Mouse (Mus musculus) gastrocnemius, adult 8-10 months (tissue): ENCODE data around the gene Olfr533. TPM values are rescaled to one million over a fixed set of nuclear protein-coding genes. Genes with fewer than 3 reads are reported as not detected.
"Not testable (repeated sequence)": the region's sequence is repeated elsewhere in the genome, so short reads cannot be mapped to it uniquely, and the experiment has no call there.

ENCODE experiments used
- DNase-seq, 2 experiments: peaks; one replicate each; pipeline ENCODE4 v3.0.0; 2022; ENCODE audit warnings: low spot score in 2 of 2
- total RNA-seq, 4 experiments: library from RNA; stranded (reverse); gene quantifications; 2 replicates each; pipeline ENCODE4 v1.2.4; 2022

Gene Olfr533
- total RNA-seq = not detected

GRCm38 (mm10) chr7:140463070-140463469 lies at the start of gene Olfr533:
TSS of gene Olfr533 (plus strand) at chr7:140463370.
- not testable (repeated sequence) for DNase-seq

- no peak for DNase-seq
These were observed 41.6 kb upstream of the Olfr533 start, which contains the start of gene Olfr532 for GRCm38 (mm10) chr7:140421539-140421938. TSS of gene Olfr532 (minus strand) at chr7:140421639.

DNA sequence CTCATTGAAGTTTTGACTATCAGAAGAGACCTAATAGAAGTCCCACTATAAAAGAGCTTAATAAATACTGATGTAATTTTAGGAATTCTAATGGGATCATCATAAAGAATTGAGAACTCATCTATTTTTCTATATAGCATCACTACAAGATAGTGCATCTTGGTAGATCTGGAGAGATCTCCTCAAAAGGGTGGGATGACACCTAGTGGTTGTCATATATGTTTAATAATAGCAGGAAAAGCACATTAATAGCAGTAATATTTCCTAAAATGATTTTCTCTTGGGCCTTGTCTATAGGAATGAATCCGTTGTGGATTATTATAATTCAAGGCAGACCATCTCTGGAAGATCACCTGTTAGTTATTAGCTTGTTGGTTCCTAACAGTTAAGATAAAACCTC lies 20.0 kb upstream of the Olfr533 start:
- DNase-seq = no peak

DNA sequence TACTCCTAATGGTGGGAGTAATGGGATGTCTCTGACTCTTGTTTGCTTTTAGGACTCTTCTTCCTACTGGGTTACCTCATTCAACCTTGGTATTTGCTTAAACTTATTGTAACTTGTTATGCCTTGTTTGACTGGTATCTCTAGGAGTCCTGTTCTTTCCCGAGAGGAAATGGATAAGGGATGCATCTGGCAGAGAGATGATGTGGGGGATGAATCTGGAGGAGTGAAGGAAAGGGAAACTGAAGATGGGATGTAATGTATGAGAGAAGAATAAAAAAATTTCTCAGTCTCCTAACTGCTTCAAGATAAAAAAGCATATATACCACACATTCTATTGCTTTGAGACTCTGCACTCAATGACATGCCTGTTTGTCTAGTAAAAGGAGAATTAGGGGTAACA lies 14.7 kb downstream of the Olfr533 start:
- DNase-seq = no peak

DNA sequence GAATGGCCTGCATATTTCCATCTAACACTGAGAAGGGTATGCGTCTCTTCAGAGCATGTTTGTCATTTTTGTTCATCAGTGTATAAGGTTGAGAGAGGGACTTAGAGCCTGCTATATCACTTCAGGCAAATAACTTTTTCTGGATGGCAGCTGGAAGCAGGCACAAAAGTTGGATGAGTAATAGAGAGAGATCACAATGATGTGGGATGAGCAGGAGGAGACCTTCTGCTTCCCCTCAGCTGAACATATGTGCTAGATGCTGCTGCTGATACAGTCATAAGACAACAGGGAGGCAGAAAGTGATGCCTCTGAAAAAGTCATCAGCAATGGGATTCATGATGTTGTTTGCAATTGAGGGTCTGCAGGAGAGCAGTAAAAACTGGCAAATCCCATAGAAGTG lies 15.6 kb downstream of the Olfr533 start:
- no peak for DNase-seq

GRCm38 (mm10) chr7:140483916-140484315 lies 20.7 kb downstream of the Olfr533 start, which contains the start of gene Olfr535:
TSS of gene Olfr535 (plus strand) at chr7:140484216.
- DNase-seq = no peak

DNA sequence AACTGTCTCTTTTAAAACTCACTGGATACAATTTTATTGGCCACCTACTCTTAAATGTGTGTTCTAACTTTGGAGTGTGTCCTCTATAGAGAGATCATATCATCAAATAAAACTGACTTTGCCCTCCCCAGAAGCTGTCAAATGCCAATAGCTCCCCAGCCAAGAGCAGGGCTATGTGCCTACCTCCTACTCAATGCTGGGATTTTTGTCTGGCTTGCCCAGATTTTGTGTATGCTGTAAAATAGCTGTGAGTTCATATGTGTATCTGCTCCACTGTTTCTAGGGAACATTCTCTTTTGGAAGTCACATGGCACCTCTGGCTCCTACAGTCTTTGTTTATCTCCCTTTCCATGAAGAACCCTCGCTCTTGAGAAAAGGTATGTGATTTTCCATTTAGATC lies 25.8 kb downstream of the Olfr533 start:
- no peak for DNase-seq

- no peak for DNase-seq
These were observed 31.1 kb downstream of the Olfr533 start for GRCm38 (mm10) chr7:140494231-140494630.

DNA sequence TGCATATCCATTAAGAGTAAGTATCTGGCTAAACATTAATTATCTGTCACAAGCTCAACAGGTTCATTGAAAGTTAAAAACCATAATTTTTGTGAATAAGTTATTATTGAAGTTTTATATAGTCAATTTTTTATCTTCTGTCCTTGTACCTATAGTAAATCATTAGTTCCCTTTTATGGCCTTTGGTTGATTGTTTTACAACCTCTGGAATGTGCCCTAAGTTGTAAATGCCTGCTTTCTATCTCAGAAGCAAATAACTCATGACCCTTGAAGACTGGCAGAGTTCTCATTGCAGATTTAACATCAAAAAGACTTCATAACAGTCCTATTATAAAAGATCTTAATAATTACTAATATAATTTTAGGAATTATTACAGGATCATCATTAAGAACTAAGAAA lies 31.5 kb downstream of the Olfr533 start:
- DNase-seq = no peak

DNA sequence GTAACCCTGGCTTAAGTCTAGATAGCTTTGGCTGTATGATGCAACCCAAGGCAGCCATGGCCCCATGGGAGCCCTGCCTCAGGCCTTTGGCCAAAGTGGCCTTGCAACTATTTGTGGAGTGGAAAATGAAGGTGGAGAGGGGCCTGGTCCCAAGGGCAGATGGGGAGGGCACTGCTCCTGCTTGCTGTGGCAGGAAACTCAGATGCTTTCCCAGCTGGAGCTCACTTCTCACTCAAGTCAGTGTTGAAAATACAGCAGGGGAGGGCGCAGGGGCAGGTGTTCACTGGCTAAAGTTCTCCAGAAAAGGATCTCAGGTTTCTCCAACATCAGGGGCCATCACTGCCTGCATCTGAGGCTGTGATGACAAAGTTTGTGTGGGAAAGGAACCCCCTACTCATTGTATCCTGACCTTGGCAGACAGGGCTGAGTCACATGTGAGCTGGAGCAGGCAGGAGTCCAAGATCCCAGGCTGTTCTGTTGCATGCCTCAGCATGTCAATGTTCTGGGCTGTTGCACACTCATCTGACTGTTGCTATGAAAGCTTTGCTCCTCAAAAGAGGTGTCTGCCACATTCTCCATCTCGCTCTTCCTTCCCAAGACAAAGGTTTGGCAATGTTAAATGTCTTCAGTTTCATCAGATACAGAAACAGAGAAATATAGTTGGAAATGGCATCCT lies 44.3 kb downstream of the Olfr533 start, which contains the start of gene Olfr536:
TSS of gene Olfr536 (minus strand) at position 51 of the 676 bp plus-strand sequence.
- not testable (repeated sequence) for DNase-seq

Other genes starting within 250 kb of the Olfr533 start
- not detected for gene Cd163l1, start 245.1 kb upstream of the Olfr533 start, total RNA-seq
- gene 5830411N06Rik, start 216.1 kb upstream of the Olfr533 start, total RNA-seq = not detected
- gene Olfr525, start 142.5 kb upstream of the Olfr533 start, total RNA-seq = not detected
- gene Olfr527, start 129.4 kb upstream of the Olfr533 start, total RNA-seq = not detected
- gene Olfr60, start 101.7 kb upstream of the Olfr533 start, total RNA-seq = not detected
- not detected for gene Olfr530, start 87.0 kb upstream of the Olfr533 start, total RNA-seq
- gene Olfr531, start 60.5 kb upstream of the Olfr533 start, total RNA-seq = not detected
- gene Olfr532, start 41.7 kb upstream of the Olfr533 start, total RNA-seq = not detected
- gene Olfr535, start 20.8 kb downstream of the Olfr533 start, total RNA-seq = not detected
- not detected for gene Olfr536, start 44.0 kb downstream of the Olfr533 start, total RNA-seq
- not detected for gene Olfr538, start 104.5 kb downstream of the Olfr533 start, total RNA-seq
- gene Olfr46, start 137.9 kb downstream of the Olfr533 start, total RNA-seq = not detected
- not detected for gene Olfr61, start 165.6 kb downstream of the Olfr533 start, total RNA-seq
- gene Olfr53, start 183.1 kb downstream of the Olfr533 start, total RNA-seq = not detected
- gene Olfr539, start 196.6 kb downstream of the Olfr533 start, total RNA-seq = not detected
- not detected for gene Olfr45, start 218.6 kb downstream of the Olfr533 start, total RNA-seq
- gene Olfr541, start 233.9 kb downstream of the Olfr533 start, total RNA-seq = not detected